Mouse (Mus musculus) lung, adult 2 months (tissue): ENCODE results near the gene Ndufb10.

Source experiments
- CTCF ChIP-seq: fragments of 200-500 bp; IDR thresholded peaks from 2 replicates; pipeline ENCODE4 v1.5.1; 2011; ENCODE audit warnings: mild to moderate bottlenecking, low read length, control low read depth; ENCODE audit not compliant: insufficient read depth
- POLR2A ChIP-seq: fragments of 200-500 bp; IDR thresholded peaks from 2 replicates; pipeline ENCODE4 v1.6.1; 2011; ENCODE audit warnings: low read depth, mild to moderate bottlenecking, control low read depth, low read length, borderline replicate concordance; ENCODE audit errors: extremely low read depth

GRCm38 (mm10) chr17:24738238-24738637 lies 14.0 kb upstream of the Ndufb10 start:
- TF ChIP-seq CTCF (no peak), POLR2A (no peak)
